Mouse (Mus musculus) heart, adult 8-10 months (tissue): ENCODE data around the gene Itgb3. TPM values are rescaled to one million over a fixed set of nuclear protein-coding genes. Genes with fewer than 3 reads are reported as not detected.
"Not testable (repeated sequence)": the region's sequence is repeated elsewhere in the genome, so short reads cannot be mapped to it uniquely, and the experiment has no call there.

Experiments used
- DNase-seq: peaks from one replicate; pipeline ENCODE4 v3.0.0; 2022; ENCODE audit warnings: low spot score
- total RNA-seq, 4 experiments: library from RNA; stranded (reverse); gene quantifications; 2 replicates each; pipeline ENCODE4 v1.2.4; 2022

Gene Itgb3
- 1 to 10 TPM; 2.2 to 4.1 (median 2.9) TPM for total RNA-seq

GRCm38 (mm10) chr11:104607491-104608245 is at the start of gene Itgb3:
Gene Itgb3 (plus strand): TSS chr11:104608000.
- DNase-seq = peak; percentile 45

- DNase-seq = no peak
Observed at GRCm38 (mm10) chr11:104558065-104558464, 49.7 kb upstream of the Itgb3 start.

- no peak for DNase-seq
Observed at GRCm38 (mm10) chr11:104558651-104559403, 49.0 kb upstream of the Itgb3 start.

- no peak for DNase-seq
Observed at GRCm38 (mm10) chr11:104560971-104561370, 46.8 kb upstream of the Itgb3 start.

GRCm38 (mm10) chr11:104563496-104563895 is 44.3 kb upstream of the Itgb3 start:
- DNase-seq = no peak

GRCm38 (mm10) chr11:104565172-104565571 is 42.6 kb upstream of the Itgb3 start:
- no peak for DNase-seq

GRCm38 (mm10) chr11:104566097-104566496 is 41.7 kb upstream of the Itgb3 start:
- no peak for DNase-seq

GRCm38 (mm10) chr11:104566796-104567195 is 41.0 kb upstream of the Itgb3 start:
- DNase-seq = no peak

GRCm38 (mm10) chr11:104567736-104568135 is 40.1 kb upstream of the Itgb3 start:
- no peak for DNase-seq

GRCm38 (mm10) chr11:104568326-104568725 is 39.5 kb upstream of the Itgb3 start:
- DNase-seq = no peak

GRCm38 (mm10) chr11:104570515-104570914 is 37.3 kb upstream of the Itgb3 start:
- DNase-seq = not testable (repeated sequence)

GRCm38 (mm10) chr11:104571373-104571772 is 36.4 kb upstream of the Itgb3 start:
- DNase-seq = not testable (repeated sequence)

GRCm38 (mm10) chr11:104572091-104572490 is 35.7 kb upstream of the Itgb3 start:
- no peak for DNase-seq

GRCm38 (mm10) chr11:104572566-104572965 is 35.2 kb upstream of the Itgb3 start:
- no peak for DNase-seq

GRCm38 (mm10) chr11:104576772-104577612 is 30.8 kb upstream of the Itgb3 start:
- no peak for DNase-seq

- DNase-seq = no peak
Observed at GRCm38 (mm10) chr11:104578074-104578473, 29.7 kb upstream of the Itgb3 start.

- DNase-seq = no peak
Observed at GRCm38 (mm10) chr11:104579084-104579483, 28.7 kb upstream of the Itgb3 start.

- DNase-seq = no peak
Observed at GRCm38 (mm10) chr11:104579575-104579974, 28.2 kb upstream of the Itgb3 start.

GRCm38 (mm10) chr11:104580091-104580490 is 27.7 kb upstream of the Itgb3 start:
- DNase-seq = no peak

GRCm38 (mm10) chr11:104580606-104581005 is 27.2 kb upstream of the Itgb3 start:
- DNase-seq = no peak

GRCm38 (mm10) chr11:104581446-104582307 is 26.1 kb upstream of the Itgb3 start:
- DNase-seq = no peak
